Mouse (Mus musculus) stomach, postnatal 0 days (tissue): ENCODE measurements at regions not wholly inside any gene's neighbourhood (a gene's known extent, or its start where the extent isn't known, plus 50 kb on each side); places are given as distances from the start of the nearest gene placed in this dataset.

Experiments used
- CTCF ChIP-seq: IDR thresholded peaks from 2 replicates; pipeline ENCODE4 v1.5.1; 2016; ENCODE audit warnings: antibody characterized with exemption, low read depth, mild to moderate bottlenecking, moderate library complexity
- EP300 ChIP-seq: optimal IDR thresholded peaks from 2 replicates; pipeline ENCODE3; 2016; ENCODE audit warnings: antibody characterized with exemption

GRCm38 (mm10) chr11:64206155-64206554, 126.9 kb upstream of the Cox10 start:
- no peak for TF ChIP-seq CTCF
- TF ChIP-seq EP300, result no peak
